Mouse (Mus musculus) small intestine, adult 2 months (tissue): ENCODE results near the gene Ugt2a1. TPM values are rescaled to one million over a fixed set of nuclear protein-coding genes. Genes with fewer than 3 reads are reported as not detected.
"Not testable (repeated sequence)": the region's sequence is repeated elsewhere in the genome, so short reads cannot be mapped to it uniquely, and the experiment has no call there.

Source experiments
- H3K27ac ChIP-seq: fragments of 200-500 bp; 2 replicates; pipeline ENCODE4 v1.5.1; 2012; ENCODE audit warnings: low read depth, low read length, control low read depth, inconsistent platforms; ENCODE audit not compliant: insufficient read depth
- H3K27me3 ChIP-seq: fragments of 200-500 bp; 2 replicates; pipeline ENCODE4 v1.6.1; 2012; ENCODE audit warnings: mild to moderate bottlenecking, moderate library complexity, low read length, inconsistent platforms; ENCODE audit not compliant: control insufficient read depth, insufficient read depth
- H3K36me3 ChIP-seq: fragments of 200-500 bp; 2 replicates; pipeline ENCODE4 v1.6.1; 2012; ENCODE audit warnings: mild to moderate bottlenecking, low read length, control low read depth, inconsistent platforms; ENCODE audit not compliant: control insufficient read depth, insufficient read depth
- H3K4me1 ChIP-seq: fragments of 200-500 bp; 2 replicates; pipeline ENCODE4 v1.6.1; 2012; ENCODE audit warnings: low read length, inconsistent platforms, mixed read lengths; ENCODE audit not compliant: control insufficient read depth, insufficient read depth, insufficient read length
- H3K4me3 ChIP-seq: fragments of 200-500 bp; 2 replicates; pipeline ENCODE4 v1.5.1; 2012; ENCODE audit warnings: low read depth, mild to moderate bottlenecking, control low read depth, inconsistent platforms, low read length, moderate library complexity
- CTCF ChIP-seq: fragments of 200-500 bp; IDR thresholded peaks from 2 replicates; pipeline ENCODE4 v1.5.1; 2012; ENCODE audit warnings: low read depth, mild to moderate bottlenecking, control low read depth, inconsistent platforms, low read length, moderate library complexity, mixed read lengths; ENCODE audit not compliant: insufficient replicate concordance, insufficient read length; ENCODE audit errors: extremely low read depth
- POLR2A ChIP-seq: fragments of 200-500 bp; IDR thresholded peaks from 2 replicates; pipeline ENCODE4 v1.6.1; 2012; ENCODE audit warnings: low read depth, mild to moderate bottlenecking, control low read depth, inconsistent platforms, low read length, moderate library complexity
- WGBS: fragments of 180-500 bp; shearing (Covaris S2); methylation state at CpG from one replicate; pipeline ENCODE4 v1.1.7; 2018; 5-methylcytosine and 5-hydroxymethylcytosine counted together
- polyA plus RNA-seq: library from polyadenylated mRNA; depleted of rRNA; stranded (reverse); fragments of >200 nt; gene quantifications from 2 replicates; pipeline ENCODE4 v1.2.3, GENCODE M21; 2012; rRNA removed

The Ugt2a1 gene
- polyA plus RNA-seq, 1 experiment = not detected

DNA sequence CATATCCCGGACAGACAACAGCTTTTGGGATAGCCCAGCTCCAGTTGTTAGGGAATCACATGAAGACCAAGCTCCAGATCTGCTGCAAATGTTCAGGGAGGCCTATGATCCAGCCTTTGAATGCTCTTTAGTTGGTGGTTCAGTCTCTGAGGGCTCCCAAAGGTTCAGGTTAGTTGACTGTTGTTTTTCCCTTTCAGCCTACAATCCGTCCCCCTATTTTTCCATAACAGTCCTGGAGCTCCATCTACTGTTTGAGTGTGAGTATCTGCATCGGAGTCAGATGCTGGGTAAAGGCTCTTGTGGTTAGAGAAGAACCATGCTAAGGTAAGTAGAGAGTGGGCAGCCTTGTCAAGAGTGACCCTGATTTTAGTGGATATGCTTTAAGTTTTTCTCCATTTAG, 54.4 kb downstream of the Ugt2a1 start:
- H3K27ac ChIP-seq = no peak overlapping the region
- H3K36me3 ChIP-seq = no peaks in the 10 kb centered on the region
- WGBS = 23% methylated on average over 3 of the region's 3 CpGs
- no peaks in the 10 kb centered on the region for H3K27me3 ChIP-seq
- no peak overlapping the region for H3K4me3 ChIP-seq
- no peaks in the 10 kb centered on the region for H3K4me1 ChIP-seq
- no peak for TF ChIP-seq CTCF
- TF ChIP-seq POLR2A = no peak

GRCm38 (mm10) chr5:87425676-87426075, 65.0 kb downstream of the Ugt2a1 start:
- 71% methylated on average over 3 of the region's 3 CpGs for WGBS
- no peak overlapping the region for H3K4me3 ChIP-seq
- TF ChIP-seq CTCF (no peak), POLR2A (no peak)
- H3K36me3 ChIP-seq = no peaks in the 10 kb centered on the region
- no peaks in the 10 kb centered on the region for H3K4me1 ChIP-seq
- no peak overlapping the region for H3K27ac ChIP-seq
- H3K27me3 ChIP-seq = no peaks in the 10 kb centered on the region

DNA sequence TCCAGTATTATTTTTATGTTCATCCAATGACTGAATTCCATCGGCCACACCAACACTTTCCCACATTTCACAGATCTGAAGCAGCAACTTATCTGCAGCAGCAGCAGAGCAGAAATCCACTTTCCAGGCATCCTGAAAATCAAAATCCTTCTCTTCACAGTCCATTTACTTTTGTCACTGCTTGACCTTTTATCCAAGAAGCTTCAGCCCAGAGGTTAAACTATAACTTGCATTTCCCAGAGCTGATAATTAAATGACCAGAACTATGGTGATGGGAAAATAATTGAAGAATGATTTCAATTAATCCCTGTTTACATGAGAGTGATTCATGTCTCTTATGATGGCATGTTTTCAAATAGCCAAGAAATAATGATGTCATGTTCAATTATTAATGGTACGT, 66.6 kb downstream of the Ugt2a1 start, which contains the start of gene Ugt2b38:
Gene Ugt2b38 (minus strand): TSS at position 163 of the 400 bp plus-strand sequence.
- H3K27me3 ChIP-seq = not testable (repeated sequence)

More for the DNA sequence above, 66.6 kb downstream of the Ugt2a1 start, which contains the start of gene Ugt2b38:
- H3K27ac ChIP-seq, H3K36me3 ChIP-seq, H3K4me3 ChIP-seq, H3K4me1 ChIP-seq: not testable (repeated sequence)
- WGBS = 87% methylated on average over 2 of the region's 2 CpGs

Other genes with a start within 250 kb of the Ugt2a1 start
- not detected in 2 replicates for gene Ugt2b37, start 236.1 kb downstream of the Ugt2a1 start, polyA plus RNA-seq
- 4.8 and 11.6 TPM in 2 replicates for gene Ugt2a3, start 153.7 kb downstream of the Ugt2a1 start, polyA plus RNA-seq
- gene Ugt2b38, start 66.7 kb downstream of the Ugt2a1 start, polyA plus RNA-seq = 0.90 TPM in 1 of 2 replicates, not detected in the other
- not detected in 2 replicates for gene Ugt2a2, start 8.6 kb downstream of the Ugt2a1 start, polyA plus RNA-seq
- not detected in 2 replicates for gene Gm43638, start 4.1 kb downstream of the Ugt2a1 start, polyA plus RNA-seq
- 3.5 and 7.8 TPM in 2 replicates for gene Sult1b1, start 47.3 kb upstream of the Ugt2a1 start, polyA plus RNA-seq
- gene Sult1d1, start 78.2 kb upstream of the Ugt2a1 start, polyA plus RNA-seq = 0.67 and 1.6 TPM in 2 replicates
- gene Sult1e1, start 100.7 kb upstream of the Ugt2a1 start, polyA plus RNA-seq = not detected in 2 replicates
- gene Csn1s1, start 175.3 kb upstream of the Ugt2a1 start, polyA plus RNA-seq = not detected in 2 replicates
- 0.28 TPM in 1 of 2 replicates, not detected in the other for gene Csn2, start 208.8 kb upstream of the Ugt2a1 start, polyA plus RNA-seq